Mouse (Mus musculus): ENCODE results near the gene Gm10318. TPM values are rescaled to one million over a fixed set of nuclear protein-coding genes. Genes with fewer than 3 reads are reported as not detected.

Gene Gm10318
- total RNA-seq, 2 experiments from 2014 or later = not detected

- ATAC-seq (replicated peaks; ENCODE audit: low FRiP score, low TSS enrichment, poor library complexity, severe bottlenecking) = no peak
Measured at GRCm38 (mm10) chr10:77886007-77886747, 33.5 kb downstream of the Gm10318 start.

- ATAC-seq (replicated peaks; ENCODE audit: low FRiP score, low TSS enrichment, poor library complexity, severe bottlenecking) = no peak
Measured at GRCm38 (mm10) chr10:77890987-77891565, 38.4 kb downstream of the Gm10318 start.

- no peak for ATAC-seq (replicated peaks; ENCODE audit: low FRiP score, low TSS enrichment, poor library complexity, severe bottlenecking)
Measured at GRCm38 (mm10) chr10:77895562-77895961, 42.9 kb downstream of the Gm10318 start.

- ATAC-seq (replicated peaks; ENCODE audit: low FRiP score, low TSS enrichment, poor library complexity, severe bottlenecking) = no peak
Measured at GRCm38 (mm10) chr10:77900126-77900525, 47.5 kb downstream of the Gm10318 start.

- no peak for ATAC-seq (replicated peaks; ENCODE audit: low FRiP score, low TSS enrichment, poor library complexity, severe bottlenecking)
Measured at GRCm38 (mm10) chr10:77900903-77901818, 48.5 kb downstream of the Gm10318 start.

- no peak for ATAC-seq (replicated peaks; ENCODE audit: low FRiP score, low TSS enrichment, poor library complexity, severe bottlenecking)
Measured at GRCm38 (mm10) chr10:77901871-77902210, 49.2 kb downstream of the Gm10318 start.

GRCm38 (mm10) chr10:77902211-77902893, 49.7 kb downstream of the Gm10318 start, which contains the start of gene Lrrc3:
Gene Lrrc3 (minus strand): TSS chr10:77902536.
- peak; percentile 41; the same call in 1 of the 2 replicates for ATAC-seq (replicated peaks; ENCODE audit: low FRiP score, low TSS enrichment, poor library complexity, severe bottlenecking)

- peak; percentile 71 for ATAC-seq (replicated peaks; ENCODE audit: low FRiP score, low TSS enrichment, poor library complexity, severe bottlenecking)
Measured at GRCm38 (mm10) chr10:77902894-77903715, 50.4 kb downstream of the Gm10318 start.

Other genes with a start within 250 kb of the Gm10318 start
Only the 30 nearest of the 33 such genes appear.
- 0.22 TPM in 1 of 2 replicates, not detected in the other for gene Tspear, start 166.3 kb upstream of the Gm10318 start, total RNA-seq (2014; fragmentation: Nextera tagmentation)
- gene Tspear, start 166.3 kb upstream of the Gm10318 start, total RNA-seq (2017) = not detected in 2 replicates
- not detected in 2 replicates for gene Gm19402, start 162.1 kb upstream of the Gm10318 start, total RNA-seq (2014; fragmentation: Nextera tagmentation)
- not detected in 2 replicates for gene Gm19402, start 162.1 kb upstream of the Gm10318 start, total RNA-seq (2017)
- not detected in 2 replicates for gene Gm9508, start 155.6 kb upstream of the Gm10318 start, total RNA-seq (2014; fragmentation: Nextera tagmentation)
- not detected in 2 replicates for gene Gm9508, start 155.6 kb upstream of the Gm10318 start, total RNA-seq (2017)
- not detected in 2 replicates for gene Gm10272, start 146.2 kb upstream of the Gm10318 start, total RNA-seq (2014; fragmentation: Nextera tagmentation)
- gene Gm10272, start 146.2 kb upstream of the Gm10318 start, total RNA-seq (2017) = not detected in 2 replicates
- not detected in 2 replicates for gene Gm10024, start 141.4 kb upstream of the Gm10318 start, total RNA-seq (2014; fragmentation: Nextera tagmentation)
- gene Gm10024, start 141.4 kb upstream of the Gm10318 start, total RNA-seq (2017) = not detected in 2 replicates
- not detected in 2 replicates for gene Gm10142, start 137.1 kb upstream of the Gm10318 start, total RNA-seq (2014; fragmentation: Nextera tagmentation)
- gene Gm10142, start 137.1 kb upstream of the Gm10318 start, total RNA-seq (2017) = not detected in 2 replicates
- not detected in 2 replicates for gene Krtap12-1, start 132.3 kb upstream of the Gm10318 start, total RNA-seq (2014; fragmentation: Nextera tagmentation)
- gene Krtap12-1, start 132.3 kb upstream of the Gm10318 start, total RNA-seq (2017) = not detected in 2 replicates
- gene Gm10100, start 126.4 kb upstream of the Gm10318 start, total RNA-seq (2014; fragmentation: Nextera tagmentation) = not detected in 2 replicates
- gene Gm10100, start 126.4 kb upstream of the Gm10318 start, total RNA-seq (2017) = not detected in 2 replicates
- not detected in 2 replicates for gene Gm18596, start 110.2 kb upstream of the Gm10318 start, total RNA-seq (2014; fragmentation: Nextera tagmentation)
- not detected in 2 replicates for gene Gm18596, start 110.2 kb upstream of the Gm10318 start, total RNA-seq (2017)
- gene Gm9736, start 101.5 kb upstream of the Gm10318 start, total RNA-seq (2014; fragmentation: Nextera tagmentation) = not detected in 2 replicates
- not detected in 2 replicates for gene Gm9736, start 101.5 kb upstream of the Gm10318 start, total RNA-seq (2017)
- not detected in 2 replicates for gene Gm3233, start 93.2 kb upstream of the Gm10318 start, total RNA-seq (2014; fragmentation: Nextera tagmentation)
- not detected in 2 replicates for gene Gm3233, start 93.2 kb upstream of the Gm10318 start, total RNA-seq (2017)
- gene Gm3238, start 81.5 kb upstream of the Gm10318 start, total RNA-seq (2014; fragmentation: Nextera tagmentation) = not detected in 2 replicates
- gene Gm3238, start 81.5 kb upstream of the Gm10318 start, total RNA-seq (2017) = not detected in 2 replicates
- gene Gm7138, start 75.9 kb upstream of the Gm10318 start, total RNA-seq (2014; fragmentation: Nextera tagmentation) = not detected in 2 replicates
- gene Gm7138, start 75.9 kb upstream of the Gm10318 start, total RNA-seq (2017) = not detected in 2 replicates
- not detected in 2 replicates for gene Gm3250, start 70.3 kb upstream of the Gm10318 start, total RNA-seq (2014; fragmentation: Nextera tagmentation)
- not detected in 2 replicates for gene Gm3250, start 70.3 kb upstream of the Gm10318 start, total RNA-seq (2017)
- gene Gm7137, start 64.7 kb upstream of the Gm10318 start, total RNA-seq (2014; fragmentation: Nextera tagmentation) = not detected in 2 replicates
- not detected in 2 replicates for gene Gm7137, start 64.7 kb upstream of the Gm10318 start, total RNA-seq (2017)
- gene Gm9639, start 57.8 kb upstream of the Gm10318 start, total RNA-seq (2014; fragmentation: Nextera tagmentation) = not detected in 2 replicates
- gene Gm9639, start 57.8 kb upstream of the Gm10318 start, total RNA-seq (2017) = not detected in 2 replicates
- gene Gm19668, start 53.7 kb upstream of the Gm10318 start, total RNA-seq (2014; fragmentation: Nextera tagmentation) = not detected in 2 replicates
- gene Gm19668, start 53.7 kb upstream of the Gm10318 start, total RNA-seq (2017) = not detected in 2 replicates
- not detected in 2 replicates for gene Gm9507, start 41.0 kb upstream of the Gm10318 start, total RNA-seq (2014; fragmentation: Nextera tagmentation)
- gene Gm9507, start 41.0 kb upstream of the Gm10318 start, total RNA-seq (2017) = not detected in 2 replicates
- not detected in 2 replicates for gene Gm2696, start 38.2 kb upstream of the Gm10318 start, total RNA-seq (2014; fragmentation: Nextera tagmentation)
- gene Gm2696, start 38.2 kb upstream of the Gm10318 start, total RNA-seq (2017) = not detected in 2 replicates
- not detected in 2 replicates for gene Krtap10-4, start 25.8 kb upstream of the Gm10318 start, total RNA-seq (2014; fragmentation: Nextera tagmentation)
- not detected in 2 replicates for gene Krtap10-4, start 25.8 kb upstream of the Gm10318 start, total RNA-seq (2017)
- not detected in 2 replicates for gene Krtap10-10, start 16.9 kb upstream of the Gm10318 start, total RNA-seq (2014; fragmentation: Nextera tagmentation)
- gene Krtap10-10, start 16.9 kb upstream of the Gm10318 start, total RNA-seq (2017) = not detected in 2 replicates
- not detected in 2 replicates for gene Gm36176, start 6.1 kb upstream of the Gm10318 start, total RNA-seq (2014; fragmentation: Nextera tagmentation)
- gene Gm36176, start 6.1 kb upstream of the Gm10318 start, total RNA-seq (2017) = not detected in 2 replicates
- not detected in 2 replicates for gene Gm3285, start 9.1 kb downstream of the Gm10318 start, total RNA-seq (2014; fragmentation: Nextera tagmentation)
- gene Gm3285, start 9.1 kb downstream of the Gm10318 start, total RNA-seq (2017) = not detected in 2 replicates
- not detected in 2 replicates for gene Lrrc3, start 49.7 kb downstream of the Gm10318 start, total RNA-seq (2014; fragmentation: Nextera tagmentation)
- gene Lrrc3, start 49.7 kb downstream of the Gm10318 start, total RNA-seq (2017) = not detected in 2 replicates
- gene Trpm2, start 117.7 kb downstream of the Gm10318 start, total RNA-seq (2014; fragmentation: Nextera tagmentation) = 0.15 TPM in 1 of 2 replicates, not detected in the other
- 0.23 TPM in 1 of 2 replicates, not detected in the other for gene Trpm2, start 117.7 kb downstream of the Gm10318 start, total RNA-seq (2017)
- 6.0 and 18.0 TPM in 2 replicates for gene 1810043G02Rik, start 125.7 kb downstream of the Gm10318 start, total RNA-seq (2014; fragmentation: Nextera tagmentation)
- gene 1810043G02Rik, start 125.7 kb downstream of the Gm10318 start, total RNA-seq (2017) = 5.2 and 10.6 TPM in 2 replicates
- gene Pfkl, start 157.2 kb downstream of the Gm10318 start, total RNA-seq (2014; fragmentation: Nextera tagmentation) = 40.4 and 44.0 TPM in 2 replicates
- 26.4 and 51.9 TPM in 2 replicates for gene Pfkl, start 157.2 kb downstream of the Gm10318 start, total RNA-seq (2017)
- not detected in 2 replicates for gene Dnmt3l, start 189.1 kb downstream of the Gm10318 start, total RNA-seq (2014; fragmentation: Nextera tagmentation)
- gene Dnmt3l, start 189.1 kb downstream of the Gm10318 start, total RNA-seq (2017) = not detected in 2 replicates
- gene Aire, start 190.8 kb downstream of the Gm10318 start, total RNA-seq (2014; fragmentation: Nextera tagmentation) = not detected in 2 replicates
- not detected in 2 replicates for gene Aire, start 190.8 kb downstream of the Gm10318 start, total RNA-seq (2017)
- 0.37 and 4.9 TPM in 2 replicates for gene Icosl, start 216.4 kb downstream of the Gm10318 start, total RNA-seq (2014; fragmentation: Nextera tagmentation)
- gene Icosl, start 216.4 kb downstream of the Gm10318 start, total RNA-seq (2017) = 0.57 and 1.4 TPM in 2 replicates